Mouse (Mus musculus) E14TG2a.4 (cell line): ENCODE results near the gene Gm28047.
"Not testable (repeated sequence)": the region's sequence is repeated elsewhere in the genome, so short reads cannot be mapped to it uniquely, and the experiment has no call there.

Experiments
- H3K27me3 ChIP-seq: 2 replicates; pipeline ENCODE4 v1.6.1; 2014; ENCODE audit warnings: low read length, control low read depth; ENCODE audit not compliant: insufficient read depth
- H3K36me3 ChIP-seq: 2 replicates; pipeline ENCODE4 v1.6.1; 2014; ENCODE audit warnings: low read length, control low read depth; ENCODE audit not compliant: insufficient read depth
- H3K4me1 ChIP-seq: replicated peaks from 2 replicates; pipeline ENCODE4 v1.6.1; 2014; ENCODE audit warnings: low read depth, low read length, control low read depth
- H3K4me3 ChIP-seq: replicated peaks from 2 replicates; pipeline ENCODE4 v1.5.1; 2014; ENCODE audit warnings: mild to moderate bottlenecking, low read length
- H3K9me3 ChIP-seq: 2 replicates; pipeline ENCODE4 v1.6.1; 2014; ENCODE audit warnings: low read length, control low read depth
- CTCF ChIP-seq: conservative IDR thresholded peaks from 2 replicates; pipeline ENCODE4 v1.5.1; 2014; ENCODE audit warnings: low read length
- NANOG ChIP-seq: IDR thresholded peaks from 2 replicates; pipeline ENCODE4 v1.6.1; 2014; ENCODE audit warnings: borderline replicate concordance, low read length, mixed read lengths
- POU5F1 ChIP-seq: IDR thresholded peaks from 2 replicates; pipeline ENCODE4 v1.6.1; 2014; ENCODE audit warnings: low read length, borderline replicate concordance

Gm28047 gene

DNA sequence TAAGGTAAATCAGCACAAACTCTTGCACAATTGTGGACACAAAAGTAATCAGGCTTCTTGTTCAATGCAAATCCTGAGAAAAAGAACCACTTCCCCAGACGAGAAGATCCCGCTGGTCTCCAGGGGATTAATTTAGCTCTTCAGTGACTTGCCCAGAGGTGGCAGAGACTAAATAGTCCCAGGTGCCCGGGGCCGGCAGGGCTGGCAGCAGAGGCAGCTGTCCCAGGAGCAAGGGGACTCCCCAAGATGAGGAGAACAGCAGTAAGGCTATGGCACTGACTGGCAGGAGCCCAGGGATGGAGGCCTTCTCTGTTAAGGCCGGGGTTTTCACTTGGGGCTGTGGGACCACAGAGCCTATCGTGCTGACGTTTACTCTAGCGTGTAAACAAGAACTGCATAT is 39.0 kb upstream of the Gm28047 start:
- Histone ChIP-seq H3K27me3 (no peaks in the 10 kb centered on the region), H3K9me3 (no peaks in the 10 kb centered on the region), H3K4me3 (no peak overlapping the region), H3K36me3 (peaks cover 96% of the 10 kb centered on the region), H3K4me1 (peaks cover 52% of the 10 kb centered on the region)
- TF ChIP-seq NANOG (no peak), CTCF (no peak)

DNA sequence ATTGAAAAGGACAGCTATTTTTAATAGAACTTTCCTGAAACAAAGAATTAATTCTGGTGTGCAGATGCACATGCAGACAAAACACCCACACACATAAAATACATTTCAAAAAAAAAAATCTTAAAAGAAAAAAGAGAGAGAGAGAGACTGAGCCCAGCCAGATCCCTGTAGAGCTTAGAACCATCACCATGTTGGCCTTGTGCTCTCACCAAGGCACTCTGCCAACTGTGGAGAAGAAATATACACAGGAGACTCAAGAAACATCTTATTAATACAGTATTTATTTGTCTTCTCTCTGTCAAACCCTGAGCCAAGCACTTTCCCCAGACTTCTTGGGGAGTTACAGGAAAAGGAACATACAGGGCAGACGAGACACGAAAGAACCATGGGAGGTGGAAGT is 37.7 kb upstream of the Gm28047 start:
- H3K36me3 ChIP-seq: peaks cover 84% of the 10 kb centered on the region
- peaks cover 45% of the 10 kb centered on the region for H3K4me1 ChIP-seq
- H3K27me3 ChIP-seq, H3K9me3 ChIP-seq, H3K4me3 ChIP-seq: not testable (repeated sequence)

DNA sequence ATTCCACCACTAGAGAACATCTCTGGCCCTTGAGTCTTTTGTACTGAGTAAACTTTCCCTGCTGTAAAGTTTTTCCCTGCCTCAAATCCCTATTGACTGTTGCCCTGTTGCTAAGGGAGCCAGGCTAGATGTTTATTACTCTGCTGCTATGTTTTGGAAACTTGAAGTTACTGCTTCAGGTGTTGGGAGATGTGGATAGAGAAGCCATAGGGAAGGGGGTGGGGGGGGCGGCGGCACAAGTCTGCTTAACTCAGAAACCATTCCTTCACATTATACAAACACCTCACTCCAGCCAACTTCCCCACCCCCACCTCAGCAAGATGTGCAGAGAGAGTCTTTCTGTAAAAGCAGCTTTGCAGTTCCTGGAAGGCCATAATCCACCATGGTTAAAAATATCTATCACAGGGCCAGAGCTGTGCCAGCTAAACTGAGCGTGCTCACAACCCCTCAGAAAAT is 33.1 kb upstream of the Gm28047 start:
- Histone ChIP-seq H3K4me3 (no peak overlapping the region), H3K36me3 (peaks cover 38% of the 10 kb centered on the region), H3K9me3 (no peaks in the 10 kb centered on the region), H3K27me3 (no peaks in the 10 kb centered on the region; the same call in 1 of the 2 replicates), H3K4me1 (peaks cover 27% of the 10 kb centered on the region)
- TF ChIP-seq CTCF: no peak
- no peak for TF ChIP-seq NANOG
- TF ChIP-seq POU5F1: no peak

DNA sequence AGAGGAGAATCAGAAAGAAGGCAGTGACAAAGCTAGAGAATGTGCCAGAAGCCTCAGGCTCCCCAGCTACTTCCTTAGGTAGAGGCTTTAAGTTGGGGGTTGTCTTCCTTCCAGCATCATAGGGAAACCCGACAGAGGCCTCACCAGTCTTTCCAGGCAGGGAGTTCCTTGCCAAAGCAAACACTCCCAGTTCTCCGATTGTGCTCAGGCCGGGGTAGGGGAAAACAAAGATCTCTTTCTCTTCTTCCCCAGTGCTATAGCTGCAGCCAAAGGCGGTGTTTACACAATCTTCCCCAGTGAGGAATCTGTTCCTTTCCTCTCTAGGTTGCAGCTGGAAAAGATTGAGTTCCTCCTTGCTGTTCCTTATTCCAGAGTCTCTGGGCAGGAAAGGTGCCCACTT is 31.8 kb upstream of the Gm28047 start:
- Histone ChIP-seq H3K36me3 (peaks cover 25% of the 10 kb centered on the region), H3K27me3 (no peaks in the 10 kb centered on the region; the same call in 1 of the 2 replicates), H3K4me1 (peaks cover 27% of the 10 kb centered on the region), H3K9me3 (no peaks in the 10 kb centered on the region), H3K4me3 (no peak overlapping the region)
- TF ChIP-seq NANOG (no peak), POU5F1 (no peak), CTCF (no peak)

DNA sequence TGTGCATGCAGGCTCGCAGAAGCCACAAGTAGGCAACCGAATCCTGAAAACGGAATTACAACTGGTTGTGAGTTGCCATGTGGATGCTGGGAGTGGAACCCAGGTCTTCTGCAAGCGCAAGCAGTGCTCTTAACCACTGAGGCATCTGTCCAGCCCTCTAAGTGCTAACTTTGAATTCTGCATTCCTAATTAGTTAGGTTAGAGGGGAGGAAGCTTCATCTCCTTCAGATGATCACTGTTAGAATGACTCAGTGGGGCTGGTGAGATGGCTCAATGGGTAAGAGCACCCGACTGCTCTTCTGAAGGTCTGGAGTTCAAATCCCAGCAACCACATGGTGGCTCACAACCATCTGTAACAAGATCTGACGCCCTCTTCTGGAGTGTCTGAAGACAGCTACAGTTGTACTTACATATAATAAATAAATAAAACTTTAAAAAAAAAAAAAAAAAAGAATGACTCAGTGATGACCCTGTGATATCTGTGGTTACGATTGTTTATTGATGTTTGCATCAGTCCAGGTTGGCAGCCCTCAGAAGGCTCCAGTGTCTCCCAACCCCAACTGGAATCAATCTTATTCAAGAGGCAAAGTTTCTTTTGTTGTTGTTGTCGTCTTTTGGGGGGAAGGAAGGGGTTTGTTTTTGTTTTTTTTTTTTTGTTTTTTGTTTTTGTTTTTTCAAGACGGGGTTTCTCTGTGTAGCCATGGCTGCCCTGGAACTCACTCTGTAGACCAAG is 27.2 kb upstream of the Gm28047 start:
- not testable (repeated sequence) for H3K9me3 ChIP-seq, H3K36me3 ChIP-seq, H3K4me1 ChIP-seq, H3K27me3 ChIP-seq, H3K4me3 ChIP-seq

DNA sequence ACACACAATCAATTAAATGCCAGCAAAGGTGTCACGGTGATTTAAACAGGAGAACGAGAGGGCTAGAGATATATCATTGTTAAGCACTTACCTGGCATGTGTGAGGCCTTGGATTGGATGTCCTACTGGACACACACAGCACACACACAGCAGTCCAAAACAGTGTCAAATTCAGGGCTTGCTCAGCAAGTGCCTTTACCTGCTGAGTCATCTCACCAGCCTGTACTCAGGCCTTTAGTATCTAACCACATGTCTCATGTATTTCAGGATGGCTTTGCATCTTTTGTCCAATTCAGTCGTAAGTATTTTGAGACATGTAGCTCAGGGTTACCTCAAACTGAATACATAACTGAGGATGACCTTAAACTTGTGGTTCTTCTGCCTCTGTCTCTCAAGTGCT is 26.2 kb upstream of the Gm28047 start:
- Histone ChIP-seq H3K4me1 (peaks cover 3% of the 10 kb centered on the region; the same call in 1 of the 2 replicates), H3K36me3 (no peaks in the 10 kb centered on the region), H3K4me3 (no peak overlapping the region), H3K27me3 (no peaks in the 10 kb centered on the region), H3K9me3 (no peaks in the 10 kb centered on the region)
- TF ChIP-seq NANOG: no peak
- no peak for TF ChIP-seq CTCF
- no peak for TF ChIP-seq POU5F1

DNA sequence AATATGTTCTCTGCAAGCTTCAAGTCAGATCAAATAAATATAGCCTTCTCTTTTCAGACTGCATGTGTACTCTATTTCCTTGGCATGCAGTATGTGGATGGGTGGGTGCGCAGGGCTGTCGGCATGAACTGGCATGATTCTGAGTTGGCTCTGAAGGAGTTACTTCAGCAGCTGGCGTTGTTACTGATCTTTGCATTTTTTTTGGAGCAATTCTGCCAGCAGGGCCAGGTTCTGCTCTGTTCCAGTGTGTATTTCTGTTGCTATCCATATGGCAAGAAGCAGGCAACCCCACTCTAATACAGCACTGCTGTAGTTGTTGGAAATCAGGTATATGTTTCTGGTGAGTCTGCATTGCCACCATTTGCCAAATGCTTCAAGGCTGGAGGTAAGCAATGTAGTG is 10.9 kb upstream of the Gm28047 start:
- peaks cover 21% of the 10 kb centered on the region for H3K27me3 ChIP-seq
- H3K4me1 ChIP-seq: no peaks in the 10 kb centered on the region
- peaks cover 9% of the 10 kb centered on the region for H3K9me3 ChIP-seq
- TF ChIP-seq POU5F1 (no peak), NANOG (no peak), CTCF (no peak)
- H3K4me3 ChIP-seq: no peak overlapping the region
- H3K36me3 ChIP-seq: no peaks in the 10 kb centered on the region

DNA sequence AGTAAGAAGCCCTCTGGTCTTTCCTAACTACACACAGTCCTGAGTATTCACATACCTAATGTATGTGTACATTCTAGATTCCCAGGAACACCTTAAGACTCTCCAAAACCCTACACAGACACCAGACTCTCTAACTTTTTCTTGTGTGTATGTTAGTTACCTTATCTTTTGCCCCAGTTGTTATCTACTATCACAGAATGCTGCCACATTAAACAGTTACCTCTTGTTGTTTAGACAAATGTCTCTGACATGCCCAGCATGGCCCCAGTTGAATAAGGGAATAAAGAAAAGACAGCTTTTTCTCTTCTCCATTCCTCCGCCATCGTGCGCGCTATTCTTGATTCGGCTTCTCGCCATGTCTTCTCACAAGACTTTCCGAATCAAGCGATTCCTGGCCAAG is 9.8 kb upstream of the Gm28047 start:
- Histone ChIP-seq H3K36me3 (no peaks in the 10 kb centered on the region), H3K4me1 (no peaks in the 10 kb centered on the region), H3K4me3 (no peak overlapping the region), H3K27me3 (peaks cover 21% of the 10 kb centered on the region), H3K9me3 (peaks cover 9% of the 10 kb centered on the region)
- no peak for TF ChIP-seq NANOG
- no peak for TF ChIP-seq POU5F1
- TF ChIP-seq CTCF: no peak

DNA sequence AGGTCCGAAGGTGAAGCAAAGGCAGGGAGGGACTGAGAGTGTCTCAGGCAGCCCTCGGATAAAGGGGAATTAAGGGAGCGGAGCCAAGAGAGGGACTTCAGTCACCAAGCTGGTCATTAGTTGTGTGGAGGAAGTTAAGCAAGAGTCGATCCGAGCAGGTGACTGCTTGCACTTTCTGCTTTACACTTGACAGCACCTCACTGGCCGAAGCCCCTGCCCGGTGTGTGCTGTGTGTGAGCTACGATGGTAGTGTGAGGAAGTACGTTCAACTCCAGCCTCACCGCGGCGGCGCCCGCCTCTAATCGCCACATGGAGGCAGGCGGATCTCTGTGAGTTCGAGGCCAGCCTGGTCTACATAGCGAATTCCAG is 804 bp upstream of the Gm28047 start:
- TF ChIP-seq CTCF (no peak), POU5F1 (no peak), NANOG (no peak)
- Histone ChIP-seq H3K9me3 (no peaks in the 10 kb centered on the region), H3K4me1 (peaks cover 25% of the 10 kb centered on the region), H3K27me3 (no peaks in the 10 kb centered on the region), H3K4me3 (peak overlapping the region; percentile 88), H3K36me3 (0 out of 2 replicates have a peak, but pooled peaks cover 2% of the 10 kb centered on the region)
